Mouse (Mus musculus) heart, postnatal 0 days (tissue): ENCODE measurements at regions not wholly inside any gene's neighbourhood (a gene's known extent, or its start where the extent isn't known, plus 50 kb on each side); places are given as distances from the start of the nearest gene placed in this dataset.

Experiments
- ATAC-seq: fragments of 200-750 bp; cut with Nextera tagmentation; 2 replicates; pipeline ENCODE4 v1.8.0; 2017; ENCODE audit warnings: low read depth, moderate number of reproducible peaks, moderate library complexity; ENCODE audit not compliant: insufficient read depth
- DNase-seq: peaks from one replicate; pipeline ENCODE4 v3.0.0-alpha.2; 2016; ENCODE audit warnings: low spot score
- H3K27ac ChIP-seq: fragments of 300-500 bp; sonication (generic); 2 replicates; pipeline ENCODE4 v1.5.1; 2014; ENCODE audit warnings: low read depth, mild to moderate bottlenecking
- H3K27me3 ChIP-seq: fragments of 300-500 bp; sonication (generic); 2 replicates; pipeline ENCODE4 v1.6.1; 2014; ENCODE audit warnings: low read length, mixed read lengths; ENCODE audit not compliant: control insufficient read depth, insufficient read depth
- H3K36me3 ChIP-seq: fragments of 300-500 bp; sonication (generic); replicated peaks from 2 replicates; pipeline ENCODE4 v1.6.1; 2014; ENCODE audit warnings: low read length, mixed read lengths; ENCODE audit not compliant: control insufficient read depth, insufficient read depth
- H3K4me1 ChIP-seq: fragments of 300-500 bp; sonication (generic); 2 replicates; pipeline ENCODE4 v1.6.1; 2014; ENCODE audit warnings: antibody characterized with exemption; ENCODE audit not compliant: control insufficient read depth, insufficient read depth
- H3K4me2 ChIP-seq: fragments of 300-500 bp; sonication (generic); 2 replicates; pipeline ENCODE4 v1.6.1; 2014; ENCODE audit warnings: low read depth, mild to moderate bottlenecking, low read length, moderate library complexity
- H3K4me3 ChIP-seq: fragments of 300-500 bp; sonication (generic); 2 replicates; pipeline ENCODE4 v1.5.1; 2014; ENCODE audit warnings: low read depth, low read length
- H3K9ac ChIP-seq: fragments of 300-500 bp; sonication (generic); replicated peaks from 2 replicates; pipeline ENCODE4 v1.6.1; 2014; ENCODE audit warnings: low read depth, low read length, mixed read lengths
- H3K9me3 ChIP-seq: fragments of 300-500 bp; sonication (generic); replicated peaks from 2 replicates; pipeline ENCODE4 v1.6.1; 2016; ENCODE audit warnings: low read length; ENCODE audit not compliant: control insufficient read depth
- CTCF ChIP-seq: IDR thresholded peaks from 2 replicates; pipeline ENCODE4 v1.5.1; 2016; ENCODE audit warnings: antibody characterized with exemption, control low read depth, low read depth
- EP300 ChIP-seq: IDR thresholded peaks from 2 replicates; pipeline ENCODE4 v1.6.1; 2016; ENCODE audit warnings: antibody characterized with exemption, low read depth
- WGBS: fragments of 180-500 bp; shearing (Covaris S2); extraction: QIAGEN DNeasy Blood & Tissue Kit; methylation state at CpG from one replicate; pipeline ENCODE4 v1.1.7; 2014; 5-methylcytosine and 5-hydroxymethylcytosine counted together

- Histone ChIP-seq H3K9me3 (no peaks in the 10 kb centered on the region), H3K4me3 (no peak overlapping the region), H3K27ac (no peak overlapping the region), H3K4me1 (no peaks in the 10 kb centered on the region), H3K9ac (no peak overlapping the region), H3K4me2 (no peak overlapping the region), H3K36me3 (no peaks in the 10 kb centered on the region), H3K27me3 (no peaks in the 10 kb centered on the region)
- no peak for ATAC-seq
- 69% methylated on average over 2 of the region's 2 CpGs for WGBS
- TF ChIP-seq CTCF (no peak), EP300 (no peak)
- no peak for DNase-seq
Observed at GRCm38 (mm10) chr3:113919350-113920179, 110.8 kb upstream of the Col11a1 start.

GRCm38 (mm10) chr3:113931553-113931952 lies 98.8 kb upstream of the Col11a1 start:
- Histone ChIP-seq H3K4me1 (no peaks in the 10 kb centered on the region), H3K27me3 (no peaks in the 10 kb centered on the region), H3K9ac (no peak overlapping the region), H3K9me3 (no peaks in the 10 kb centered on the region), H3K4me3 (no peak overlapping the region), H3K4me2 (no peak overlapping the region), H3K36me3 (no peaks in the 10 kb centered on the region), H3K27ac (no peak overlapping the region)
- ATAC-seq = no peak
- 67% methylated on average over 3 of the region's 3 CpGs for WGBS
- no peak for TF ChIP-seq CTCF
- no peak for TF ChIP-seq EP300
- no peak for DNase-seq

GRCm38 (mm10) chr3:113950501-113950900 lies 79.8 kb upstream of the Col11a1 start:
- no peak overlapping the region for H3K9ac ChIP-seq
- H3K4me2 ChIP-seq = no peak overlapping the region
- no peak overlapping the region for H3K27ac ChIP-seq
- 67% methylated on average over 5 of the region's 5 CpGs for WGBS
- H3K27me3 ChIP-seq = no peaks in the 10 kb centered on the region
- no peaks in the 10 kb centered on the region for H3K36me3 ChIP-seq
- H3K4me3 ChIP-seq = no peak overlapping the region
- ATAC-seq = no peak
- TF ChIP-seq EP300 (no peak), CTCF (no peak)
- H3K4me1 ChIP-seq = no peaks in the 10 kb centered on the region
- no peaks in the 10 kb centered on the region for H3K9me3 ChIP-seq
- DNase-seq = no peak

- H3K27ac ChIP-seq = no peak overlapping the region
- H3K9me3 ChIP-seq = no peaks in the 10 kb centered on the region
- ATAC-seq (no peak), DNase-seq (peak; percentile 12)
- H3K27me3 ChIP-seq = no peaks in the 10 kb centered on the region
- WGBS = 44% methylated on average over 2 of the region's 2 CpGs
- no peak overlapping the region for H3K4me2 ChIP-seq
- H3K9ac ChIP-seq = no peak overlapping the region
- no peak for TF ChIP-seq EP300
- TF ChIP-seq CTCF = no peak
- H3K4me1 ChIP-seq = no peaks in the 10 kb centered on the region
- no peaks in the 10 kb centered on the region for H3K36me3 ChIP-seq
- H3K4me3 ChIP-seq = no peak overlapping the region
Observed at GRCm38 (mm10) chr3:113952468-113952867, 77.9 kb upstream of the Col11a1 start.

GRCm38 (mm10) chr3:113953113-113953512 lies 77.2 kb upstream of the Col11a1 start:
- no peak overlapping the region for H3K4me3 ChIP-seq

GRCm38 (mm10) chr3:113954486-113954885 lies 75.9 kb upstream of the Col11a1 start:
- DNase-seq (no peak), ATAC-seq (no peak)
- TF ChIP-seq CTCF (no peak), EP300 (no peak)
- no peak overlapping the region for H3K9ac ChIP-seq
- H3K9me3 ChIP-seq = no peaks in the 10 kb centered on the region
- no peak overlapping the region for H3K4me3 ChIP-seq
- H3K36me3 ChIP-seq = no peaks in the 10 kb centered on the region
- H3K4me2 ChIP-seq = no peak overlapping the region
- no peaks in the 10 kb centered on the region for H3K27me3 ChIP-seq
- H3K27ac ChIP-seq = no peak overlapping the region
- H3K4me1 ChIP-seq = no peaks in the 10 kb centered on the region

More at GRCm38 (mm10) chr3:113953113-113953512, 77.2 kb upstream of the Col11a1 start:
- H3K36me3 ChIP-seq = no peaks in the 10 kb centered on the region
- TF ChIP-seq CTCF = no peak
- no peak for TF ChIP-seq EP300
- H3K27ac ChIP-seq = no peak overlapping the region
- H3K27me3 ChIP-seq = no peaks in the 10 kb centered on the region
- H3K9ac ChIP-seq = no peak overlapping the region
- ATAC-seq = no peak
- no peaks in the 10 kb centered on the region for H3K9me3 ChIP-seq
- no peak overlapping the region for H3K4me2 ChIP-seq
- WGBS = 83% methylated on average over 1 of the region's 1 CpGs
- no peaks in the 10 kb centered on the region for H3K4me1 ChIP-seq
- DNase-seq = no peak
